Mouse (Mus musculus) lung, postnatal 14 days (tissue): ENCODE results near the gene Proser3.

Experiments used
- DNase-seq: peaks from one replicate; pipeline ENCODE4 v3.0.0; 2021

Proser3 gene

DNA sequence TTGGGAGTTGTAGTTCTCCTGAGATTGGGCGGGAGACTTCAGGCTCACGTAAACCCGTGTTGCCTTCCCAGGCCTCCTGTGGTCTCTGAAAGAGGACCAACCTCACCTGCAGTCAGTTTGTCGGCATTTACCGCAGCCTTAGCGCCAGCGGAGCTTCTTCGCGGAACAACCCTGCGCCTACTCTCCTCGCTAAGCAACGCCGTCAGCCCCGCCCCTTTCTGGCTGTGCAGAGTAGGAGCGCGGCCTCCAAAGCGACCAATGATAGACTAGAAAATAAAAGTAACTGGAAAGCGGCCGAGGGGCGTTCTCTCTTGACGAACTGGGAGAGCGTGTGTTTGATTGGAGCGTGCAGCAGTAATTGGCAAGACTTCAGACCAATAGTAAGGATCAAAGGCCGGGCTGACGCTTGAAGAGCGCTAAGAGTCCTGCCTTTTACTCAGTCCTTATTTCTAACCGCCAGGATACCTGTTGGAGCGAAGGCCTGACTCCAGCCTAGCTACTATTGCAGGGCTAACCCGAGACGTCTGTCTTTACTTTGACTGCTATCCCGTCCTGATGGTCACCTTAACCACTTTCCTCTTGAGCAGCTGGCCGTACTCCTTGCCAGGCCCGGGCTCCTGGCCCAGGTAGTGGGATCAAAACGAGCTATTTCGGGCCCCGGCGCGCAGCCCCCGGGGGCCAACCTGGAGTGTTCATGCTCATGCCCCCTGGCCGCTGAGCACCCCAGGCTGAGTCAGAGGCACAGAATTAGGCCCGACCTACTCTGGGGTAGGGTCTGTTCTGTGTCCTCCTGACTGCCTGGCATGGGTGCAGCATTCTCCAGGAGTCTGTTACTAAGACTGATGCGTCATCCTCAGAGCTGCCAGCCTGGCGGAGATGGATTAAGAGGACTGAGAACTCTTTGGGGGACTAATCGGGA is at the start of gene Proser3, which contains the start of gene Hspb6:
Gene Proser3, minus strand, starts transcription at position 198 of the 919 bp plus-strand sequence.
Gene Hspb6, plus strand, starts transcription at position 77 of the 919 bp plus-strand sequence.
- peak; percentile 97 for DNase-seq

DNA sequence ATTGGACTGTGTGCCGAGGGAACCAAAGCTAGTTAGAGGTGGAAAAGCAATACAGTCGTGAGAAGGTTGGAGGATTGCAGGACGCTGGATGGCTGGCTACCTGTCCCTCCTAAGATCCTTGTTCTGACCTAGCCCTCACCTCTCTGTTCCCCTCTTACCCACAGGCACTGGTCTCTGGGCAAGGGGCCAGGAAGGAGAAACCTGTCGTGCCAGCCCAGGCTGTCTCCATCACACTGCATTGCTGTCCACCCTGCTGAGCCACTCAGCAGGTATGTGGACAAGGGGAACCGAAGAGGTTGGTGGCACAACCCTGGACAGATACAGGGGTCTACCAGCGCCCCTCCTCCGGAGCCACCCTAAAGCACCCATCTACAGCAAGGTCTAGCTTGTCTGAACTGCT is 48.6 kb upstream of the Proser3 start:
- peak; percentile 78 for DNase-seq

DNA sequence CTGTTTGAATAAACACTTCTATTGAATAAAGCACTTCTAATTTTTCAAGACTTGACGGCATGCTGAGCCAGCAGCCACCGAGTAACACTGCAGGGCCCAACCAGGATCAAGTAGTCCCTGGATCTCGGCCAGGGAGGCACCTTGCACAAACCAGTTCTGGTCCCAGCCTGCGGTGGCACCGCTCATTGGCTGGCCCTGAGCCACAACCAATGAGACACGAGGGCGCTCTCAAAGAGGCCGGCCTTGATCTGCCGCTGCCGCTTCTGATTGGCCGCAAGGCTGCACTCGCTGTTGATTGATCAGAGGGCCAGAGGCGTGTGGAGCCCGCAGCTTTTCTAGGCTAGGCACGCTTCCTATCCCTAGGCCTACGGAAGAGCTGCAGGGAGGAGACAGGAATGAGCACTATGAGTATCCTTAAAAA is 47.8 kb upstream of the Proser3 start:
- peak; percentile 95 for DNase-seq

DNA sequence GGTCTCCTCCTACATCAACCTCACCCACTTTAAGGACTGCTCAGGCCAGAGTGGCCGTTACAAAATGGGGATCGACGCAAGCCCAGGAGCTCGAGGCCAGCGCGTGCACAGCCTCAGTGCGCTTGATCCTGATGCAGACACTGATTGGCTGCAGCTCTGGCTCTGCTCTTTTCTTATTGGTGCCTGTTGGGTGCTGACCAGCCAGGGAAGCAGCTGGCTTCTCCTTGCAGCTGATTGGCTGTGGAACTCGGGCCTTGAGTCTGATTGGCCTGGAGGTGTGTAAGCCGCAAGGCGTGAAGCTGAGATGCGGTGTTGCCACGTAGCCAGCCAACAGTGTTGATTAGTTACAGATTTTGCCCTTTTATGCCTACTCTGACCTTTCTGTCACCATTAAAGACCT is 46.7 kb upstream of the Proser3 start, which contains the start of gene Zbtb32:
Gene Zbtb32, minus strand, starts transcription at position 124 of the 400 bp plus-strand sequence.
- DNase-seq: no peak

DNA sequence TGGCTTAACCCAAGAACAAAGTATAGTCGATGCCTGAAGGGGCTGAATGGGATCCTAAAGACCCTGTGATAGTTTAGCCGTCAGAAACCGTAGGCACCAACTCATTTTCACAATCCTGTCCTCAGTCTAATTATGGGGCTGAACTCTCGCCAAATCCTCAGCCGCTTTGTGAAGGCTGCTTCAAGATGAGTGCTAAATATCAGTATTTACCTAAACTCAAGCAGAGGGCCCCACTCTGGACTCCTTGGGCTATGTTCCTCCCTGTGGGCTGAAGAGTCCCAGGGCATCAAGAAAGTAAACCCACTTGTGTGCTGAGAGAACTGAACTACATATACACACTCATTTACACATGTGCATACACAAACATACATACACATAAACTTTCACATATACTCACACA is 44.7 kb upstream of the Proser3 start:
- DNase-seq: peak; percentile 48

DNA sequence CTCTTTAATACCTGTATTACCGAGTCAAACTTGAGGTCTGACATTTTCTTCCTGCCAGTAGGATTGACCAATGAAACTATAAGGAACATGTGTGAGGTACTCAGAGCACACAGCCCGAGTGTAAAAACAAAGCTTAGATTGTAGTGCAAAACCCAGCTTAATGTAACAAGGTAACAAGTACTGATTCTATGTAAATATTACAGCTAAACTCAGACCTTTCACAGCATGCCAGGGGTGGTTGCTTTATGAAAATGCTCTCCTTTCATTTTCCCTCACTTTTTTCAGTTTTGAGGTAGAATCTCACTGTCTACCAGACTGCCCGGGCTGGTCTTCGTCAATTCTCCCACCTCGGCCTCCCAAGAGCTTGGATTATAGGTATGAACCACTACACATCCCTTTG is 44.0 kb upstream of the Proser3 start:
- DNase-seq: no peak

DNA sequence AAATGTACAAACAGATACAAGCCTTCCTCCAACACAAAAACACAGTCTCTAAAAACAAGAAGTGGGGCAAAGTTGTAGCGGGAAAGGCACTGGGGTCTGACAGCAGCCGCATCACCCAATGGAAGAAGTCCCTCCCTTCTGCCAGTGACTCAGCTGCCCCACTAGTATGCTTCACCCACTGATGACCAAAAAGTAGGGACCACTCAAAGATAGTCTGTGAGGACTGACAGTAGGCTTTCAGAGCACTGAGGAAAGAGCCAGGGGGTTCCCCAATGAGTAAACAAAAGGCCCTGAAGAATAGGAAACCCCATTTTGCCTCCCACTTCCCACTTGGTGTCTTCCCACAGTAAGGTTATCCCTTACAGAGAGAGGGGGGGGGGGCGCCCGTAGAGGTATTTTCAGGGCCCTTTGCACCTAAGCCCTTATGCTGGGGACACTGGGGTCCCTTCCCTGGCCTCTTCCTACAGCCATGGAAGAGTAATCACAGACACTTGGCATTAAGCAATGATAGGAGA is 42.5 kb upstream of the Proser3 start:
- no peak for DNase-seq

DNA sequence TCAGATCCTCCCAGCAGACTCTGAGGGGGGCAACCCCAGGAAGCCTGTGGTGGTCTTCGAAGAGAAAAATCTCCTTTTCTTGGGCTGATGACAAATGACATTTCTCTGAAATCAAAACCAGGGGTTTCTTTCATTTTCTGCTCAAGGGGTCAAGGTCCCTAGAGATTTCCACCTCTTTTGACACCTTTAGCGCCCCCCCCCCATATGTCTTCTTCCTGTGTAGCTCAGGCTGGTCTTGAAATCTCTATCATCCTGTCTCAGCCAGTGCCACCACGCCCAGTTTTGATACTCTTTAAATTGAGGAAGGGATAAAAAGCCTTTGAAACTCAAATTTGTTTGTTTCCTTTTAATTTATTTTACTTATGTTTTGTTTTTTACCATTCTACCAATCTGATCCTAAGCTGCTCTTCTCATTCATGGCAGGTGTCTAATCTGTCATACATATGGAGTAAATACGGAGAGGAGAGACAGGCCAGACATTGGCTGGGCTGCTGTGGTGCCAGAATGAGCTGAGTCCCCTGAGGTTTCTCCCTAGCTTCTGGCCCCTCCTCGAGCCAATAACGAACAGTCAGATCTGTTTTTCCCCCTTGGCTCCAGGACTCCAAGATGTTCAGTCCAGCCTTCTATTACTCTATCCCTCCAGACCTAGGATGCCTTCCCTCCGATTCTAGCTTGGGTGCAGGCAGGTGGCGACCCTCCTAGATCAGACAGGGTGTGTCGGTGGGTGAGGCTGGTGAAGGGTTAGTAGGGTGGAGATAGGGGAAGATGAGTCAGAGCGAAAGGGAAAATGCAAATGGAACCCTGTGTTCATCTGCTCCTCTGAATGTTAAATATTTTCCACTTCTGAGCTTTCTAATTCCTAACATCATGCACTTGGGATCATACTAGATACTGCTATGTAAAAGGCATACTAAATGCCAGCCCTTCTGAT is 41.7 kb upstream of the Proser3 start:
- no peak for DNase-seq

DNA sequence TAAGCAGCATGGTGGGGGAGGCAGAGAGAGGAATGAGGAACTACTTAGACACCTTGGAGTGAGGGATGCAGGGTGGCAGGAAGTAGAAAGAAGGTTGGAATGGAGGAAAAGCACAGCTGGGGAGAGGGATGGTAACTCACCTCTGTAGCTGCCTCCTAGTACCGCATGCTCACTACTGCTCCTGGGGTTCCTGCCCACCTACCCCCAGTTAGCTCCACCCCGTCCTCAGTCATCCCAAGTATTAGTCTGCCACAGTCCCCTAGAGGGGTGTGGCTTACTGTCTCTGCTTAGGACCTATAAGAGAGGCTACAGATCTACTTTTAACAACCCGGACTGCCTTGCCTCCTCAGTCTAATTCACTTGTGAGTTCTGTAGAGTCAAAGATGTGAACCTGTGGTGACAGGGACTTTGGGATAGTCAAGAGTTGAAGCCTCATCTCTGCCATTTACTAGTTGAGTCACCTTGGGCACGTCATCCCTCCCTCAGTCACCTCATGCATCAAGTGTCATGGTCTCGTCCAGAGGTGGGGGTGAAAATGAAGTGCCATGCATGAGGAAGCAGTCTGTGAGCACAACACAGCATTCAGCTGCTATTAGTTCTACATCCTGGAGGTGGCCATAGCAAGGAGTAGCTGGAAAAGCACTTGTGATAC is 40.8 kb upstream of the Proser3 start:
- DNase-seq: no peak

DNA sequence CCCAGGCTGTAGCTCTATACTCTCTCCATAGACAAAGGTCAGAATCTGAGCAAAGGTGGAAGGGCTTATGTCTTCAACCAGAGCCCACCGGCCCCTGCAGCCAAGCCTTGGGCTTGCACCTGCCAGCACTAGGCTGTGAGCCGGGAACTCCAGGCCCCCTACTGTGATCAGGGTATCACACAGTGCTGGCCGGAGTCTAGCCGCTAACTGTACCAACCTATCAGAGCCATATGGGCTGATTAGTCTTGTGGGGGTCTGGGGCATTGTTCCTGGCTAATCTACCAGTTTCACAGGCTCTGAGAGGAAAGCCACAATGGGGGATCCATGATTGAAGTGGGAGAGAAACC is 39.5 kb upstream of the Proser3 start:
- DNase-seq: no peak

DNA sequence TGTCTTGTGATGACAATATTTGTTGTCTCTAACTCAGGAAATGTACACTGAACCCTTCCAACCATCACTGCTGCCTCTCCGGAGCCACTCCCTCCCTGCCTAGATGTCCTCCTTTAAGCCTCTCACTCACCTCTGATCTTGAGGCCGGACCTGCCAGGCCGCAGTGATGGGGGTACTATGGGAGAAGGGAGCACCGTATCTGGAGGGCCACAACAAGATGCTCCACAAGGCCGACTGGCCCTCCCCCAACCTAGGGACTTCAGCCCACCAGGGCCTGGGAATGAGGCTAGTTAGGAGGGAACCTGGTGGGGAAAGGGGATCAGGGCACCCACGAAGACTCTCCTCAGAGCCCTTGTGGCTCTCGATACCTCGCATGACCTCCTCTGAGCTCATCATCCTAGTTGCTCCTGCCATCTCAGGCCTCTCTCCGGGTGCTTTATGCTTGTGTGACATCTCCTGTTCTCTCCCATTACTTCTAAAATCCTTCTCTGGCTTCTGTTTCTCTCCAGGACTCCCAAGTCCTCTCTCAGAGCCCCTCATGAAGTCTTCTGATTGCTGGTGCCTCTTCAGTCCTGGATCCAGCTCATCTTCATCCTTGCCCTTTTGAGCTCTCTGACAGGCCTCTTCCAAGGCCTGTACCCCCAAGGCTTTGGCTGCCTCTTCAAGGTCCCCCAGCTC is 39.0 kb upstream of the Proser3 start:
- no peak for DNase-seq

DNA sequence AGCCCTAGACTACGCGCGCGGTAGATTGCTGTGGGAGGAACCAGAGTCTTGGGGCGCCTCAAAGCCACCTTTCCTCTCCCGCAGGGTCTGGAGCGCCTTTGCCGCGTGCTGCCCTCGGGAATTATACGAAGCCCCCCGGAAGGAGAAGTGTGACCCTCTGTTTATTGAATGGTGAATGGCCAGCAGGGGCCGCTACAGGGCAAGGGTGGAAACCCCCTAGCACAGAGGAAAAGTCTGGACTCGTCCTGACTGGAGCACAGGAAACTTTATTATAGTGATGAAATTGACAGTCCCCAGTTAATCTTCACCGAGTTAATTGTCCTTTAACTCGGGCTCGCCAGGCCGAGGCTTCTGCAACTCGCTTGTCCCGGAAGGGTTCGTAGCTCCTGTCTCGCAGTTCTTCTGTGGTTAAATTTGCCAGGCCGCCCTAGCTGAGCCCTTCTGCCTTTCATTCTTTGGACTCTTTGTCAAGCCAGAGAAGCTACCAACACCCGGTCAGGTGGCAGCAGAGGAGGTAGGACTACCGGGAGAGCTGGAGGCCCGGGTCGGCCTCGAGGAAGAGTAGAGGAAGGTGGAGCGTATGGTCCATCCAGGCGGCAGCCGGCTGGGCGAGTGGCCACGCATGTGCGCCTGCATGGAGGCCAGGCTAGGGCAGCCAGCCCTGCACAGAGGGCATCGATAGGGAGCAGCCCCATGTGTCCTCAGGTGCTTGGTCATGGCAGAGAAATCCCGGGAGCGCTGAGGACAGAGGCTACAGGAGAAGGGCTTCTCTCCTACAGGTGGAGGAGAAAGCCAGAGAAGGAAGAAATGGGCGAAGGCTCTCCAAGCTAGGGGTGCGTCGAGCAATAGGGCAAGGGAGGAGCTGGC is 37.6 kb upstream of the Proser3 start:
- peak; percentile 92 for DNase-seq

DNA sequence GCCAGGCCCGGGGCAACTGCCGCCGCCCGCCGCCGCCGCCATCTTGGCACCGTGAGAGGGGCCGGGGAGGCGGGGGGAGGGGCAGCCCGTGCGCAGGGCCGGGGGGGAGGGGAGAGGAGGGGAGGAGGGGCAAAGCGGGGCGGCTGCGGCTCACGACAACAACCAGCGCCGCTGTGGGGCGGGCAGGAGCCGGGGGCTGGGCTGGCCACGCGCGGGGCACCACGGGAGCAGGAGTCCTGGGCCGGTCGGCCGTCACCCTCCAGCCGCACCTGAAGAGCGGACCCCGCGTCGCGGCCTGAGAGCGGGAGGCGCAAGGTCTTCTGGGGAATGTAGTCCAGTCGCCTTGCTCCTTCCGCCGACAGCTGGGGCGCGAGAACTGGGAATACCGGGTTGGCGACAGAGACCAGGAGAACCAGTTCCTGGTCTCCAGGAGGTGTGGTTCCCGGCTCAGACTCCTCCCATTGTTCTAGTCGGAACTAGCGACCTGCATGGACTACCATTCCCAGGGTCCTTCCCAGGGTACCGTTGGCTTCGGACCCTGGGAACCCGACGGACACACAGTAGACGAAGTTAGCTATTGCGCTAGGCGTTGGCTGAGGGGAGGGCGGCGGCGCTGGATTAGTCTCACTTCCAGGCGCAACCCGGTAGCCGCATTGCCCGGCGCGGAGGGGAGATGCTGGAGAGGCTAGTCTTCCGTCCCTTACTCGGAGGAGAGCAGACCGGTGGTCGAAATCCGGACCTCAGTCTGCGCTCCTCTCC is 36.8 kb upstream of the Proser3 start, which contains the start of gene Kmt2b:
Gene Kmt2b, minus strand, starts transcription at position 51 of the 759 bp plus-strand sequence.
- peak; percentile 94 for DNase-seq

DNA sequence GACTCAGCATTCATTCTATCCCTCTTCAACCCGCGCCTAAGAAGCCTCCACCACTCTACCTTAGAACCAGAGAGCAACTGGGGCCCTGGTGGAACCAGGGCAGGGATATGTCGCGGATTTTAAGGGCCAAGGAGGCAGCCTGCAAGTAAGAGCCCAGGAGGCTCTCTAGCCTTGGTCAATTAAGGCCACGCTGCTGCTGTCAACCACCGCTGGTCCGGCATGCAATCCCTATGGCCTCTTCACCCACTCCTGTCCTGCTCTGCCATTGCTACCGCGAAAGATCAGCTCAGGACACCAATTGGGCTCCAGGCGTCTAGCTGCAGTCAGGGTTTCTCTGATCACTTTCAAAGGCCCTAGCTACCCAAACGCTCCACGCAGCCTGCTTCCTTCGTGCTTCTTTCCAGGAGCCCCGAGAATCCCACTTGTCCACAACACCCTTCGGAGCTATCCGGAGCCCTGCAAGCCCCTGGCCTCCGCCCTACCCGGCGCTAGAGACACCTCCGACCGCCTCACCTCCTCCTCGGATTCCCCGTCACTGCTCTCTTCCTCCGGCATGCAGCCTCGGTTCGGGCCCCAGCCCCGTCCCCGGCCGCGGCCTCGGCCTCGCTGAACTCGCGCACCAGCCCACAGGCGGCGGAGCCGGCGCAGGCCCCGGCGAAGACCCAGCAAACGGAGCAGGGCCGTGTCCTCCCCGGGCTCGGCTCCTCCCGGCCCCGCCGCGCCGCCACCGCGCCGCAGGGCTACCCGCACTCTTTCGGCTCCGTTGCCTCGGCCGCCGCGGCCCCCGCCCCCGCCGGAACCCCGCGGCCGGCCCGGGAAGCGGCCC is 36.0 kb upstream of the Proser3 start:
- peak; percentile 37 for DNase-seq

DNA sequence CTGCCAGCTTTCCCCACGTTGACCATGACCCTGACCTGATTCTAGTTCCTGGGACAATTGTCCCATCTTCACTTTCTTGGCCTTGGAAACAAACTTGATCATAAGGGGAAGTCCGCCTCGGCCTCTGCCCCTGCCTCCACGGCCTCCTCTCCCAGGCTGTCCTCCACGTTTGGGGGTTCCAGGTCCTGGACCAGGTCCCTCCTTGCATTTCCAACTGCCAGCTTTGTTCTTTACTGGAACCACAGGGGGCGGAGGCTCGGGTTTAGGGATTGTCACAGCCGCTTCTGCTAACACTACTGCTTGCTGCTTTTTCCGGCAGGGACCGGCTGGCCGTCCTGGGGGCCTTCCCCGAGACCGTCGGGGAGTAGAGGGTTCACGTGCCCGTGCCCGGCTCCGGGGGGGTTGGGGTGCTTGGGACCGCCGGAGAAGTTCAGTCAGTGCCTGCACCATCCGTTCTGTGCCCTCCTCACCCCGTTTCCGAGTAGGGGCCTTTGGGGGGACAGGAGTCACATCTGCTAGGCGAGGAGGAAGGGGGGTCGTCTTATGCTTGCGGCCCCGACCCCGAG is 34.4 kb upstream of the Proser3 start:
- DNase-seq: no peak

DNA sequence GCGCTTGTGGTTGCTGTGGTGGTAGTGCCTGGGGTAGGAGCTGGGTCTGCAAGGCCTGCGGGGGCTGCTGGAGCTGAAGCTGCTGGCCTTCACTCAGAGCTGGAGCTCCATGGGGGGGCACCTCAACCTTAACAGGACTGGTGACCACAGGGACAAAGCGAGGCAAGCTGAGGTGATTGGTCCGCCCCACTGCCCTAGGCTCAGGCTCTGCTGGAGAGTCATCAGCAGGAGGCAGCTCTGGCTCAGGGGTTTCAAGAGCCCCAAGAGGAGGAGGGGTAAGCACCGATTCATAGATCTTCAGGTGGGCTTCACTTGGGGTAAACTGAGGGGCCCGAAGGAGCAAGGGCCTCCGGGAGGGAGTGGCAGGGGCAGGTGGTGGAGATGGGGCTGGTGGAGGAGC is 33.1 kb upstream of the Proser3 start:
- DNase-seq: no peak

DNA sequence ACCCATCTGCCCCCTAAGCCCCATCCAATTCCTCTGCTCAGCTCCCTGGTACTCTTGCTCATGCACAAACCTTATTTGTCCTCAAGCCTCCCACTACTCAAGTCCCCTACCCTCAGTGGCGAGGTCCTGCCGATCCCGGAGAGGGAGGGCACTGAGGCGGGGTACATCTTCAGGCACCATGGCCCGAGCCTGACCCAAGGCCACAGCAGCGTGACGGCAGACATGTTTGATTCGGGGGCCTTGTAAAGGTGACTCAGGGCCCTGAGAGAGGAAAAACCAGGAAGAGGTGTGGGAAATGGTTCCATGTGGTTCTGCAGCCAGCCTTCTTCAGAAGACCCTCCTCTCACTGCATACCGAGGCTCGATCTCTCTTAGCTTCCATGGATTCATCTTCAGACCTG is 32.2 kb upstream of the Proser3 start:
- DNase-seq: no peak

DNA sequence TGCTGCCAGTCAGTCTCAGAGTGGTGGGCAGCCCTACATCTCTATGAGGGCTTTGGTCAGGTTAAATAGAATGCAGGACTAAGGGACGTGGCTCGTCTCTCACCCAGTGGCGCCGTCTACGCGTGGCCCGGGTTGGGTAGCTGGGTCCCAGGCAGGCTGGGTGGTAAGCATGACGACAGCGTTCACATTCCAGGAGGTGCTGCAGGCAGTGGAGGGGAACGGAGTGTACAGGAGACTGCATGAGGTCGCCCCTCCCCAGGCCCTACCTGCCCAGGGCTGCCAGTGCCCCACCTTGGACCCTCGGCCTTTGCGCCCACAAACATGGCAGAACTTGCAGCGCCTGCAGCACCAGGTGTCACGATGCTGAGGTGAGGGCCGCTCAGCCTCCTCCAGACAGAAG is 29.4 kb upstream of the Proser3 start:
- no peak for DNase-seq

DNA sequence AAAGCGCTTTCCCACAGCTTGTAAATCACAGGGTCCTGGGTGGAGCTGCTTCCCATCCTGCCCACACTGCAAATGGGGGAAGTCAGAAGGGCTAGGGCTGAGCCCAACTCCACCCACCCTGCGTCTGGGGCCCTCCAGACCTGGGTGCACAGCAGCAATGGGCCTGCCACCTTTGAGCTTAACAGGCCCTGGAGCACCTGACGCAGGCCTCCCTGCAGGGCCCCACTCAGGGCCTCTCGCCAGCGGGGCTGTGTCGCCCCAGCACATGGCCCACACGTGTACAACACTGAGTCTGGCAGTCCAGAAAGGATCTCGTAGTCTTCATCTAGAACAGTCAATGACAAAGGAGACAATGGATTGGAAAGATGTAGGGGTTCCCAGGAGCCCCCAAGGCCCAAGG is 27.9 kb upstream of the Proser3 start:
- no peak for DNase-seq
